Mouse (Mus musculus) kidney, postnatal 36 days (tissue): Measurements from ENCODE around the gene Gm45711.
"Not testable (repeated sequence)": the region's sequence is repeated elsewhere in the genome, so short reads cannot be mapped to it uniquely, and the experiment has no call there.

Source experiments
- DNase-seq, 2 experiments: peaks; one replicate each; pipeline ENCODE4 v3.0.0; 2021 to 2022; ENCODE audit warnings: mixed read lengths in 2 of 2

Gm45711 gene

DNA sequence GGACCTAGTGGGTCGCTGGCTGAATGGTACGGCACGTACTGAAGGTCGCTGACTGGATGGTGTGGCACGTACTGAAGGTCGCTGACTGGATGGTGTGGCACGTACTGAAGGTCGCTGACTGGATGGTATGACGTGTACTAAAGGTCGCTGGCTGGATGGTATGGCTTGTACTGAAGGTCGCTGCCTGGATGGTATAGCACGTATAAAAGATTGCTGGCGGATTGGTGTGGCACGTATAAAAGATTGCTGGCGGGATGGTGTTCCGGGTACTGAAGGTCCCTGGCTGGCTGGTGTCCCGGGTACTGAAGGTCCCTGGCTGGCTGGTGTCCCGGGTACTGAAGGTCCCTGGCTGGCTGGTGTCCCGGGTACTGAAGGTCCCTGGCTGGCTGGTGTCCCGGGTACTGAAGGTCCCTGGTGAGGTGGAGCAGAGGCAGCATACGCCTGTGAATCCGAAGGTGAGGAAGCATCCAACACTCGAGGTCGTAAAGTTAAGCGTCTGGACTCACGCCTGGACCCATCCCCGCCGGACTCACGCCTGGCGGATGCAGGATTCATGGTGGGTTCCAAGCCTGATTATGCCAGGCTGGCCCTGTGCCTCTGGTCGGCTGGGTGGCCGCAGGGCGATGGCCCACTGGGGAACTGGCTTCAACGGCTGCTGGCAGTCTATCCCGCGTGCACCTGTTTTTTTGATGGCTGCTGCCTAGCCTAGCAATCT is at the start of gene Gm45711, which contains the start of gene Cmtm1:
Gene Gm45711, minus strand, starts transcription at position 641 of the 715 bp plus-strand sequence.
Gene Cmtm1, minus strand, starts transcription at position 705 of the 715 bp plus-strand sequence.
- not testable (repeated sequence) for DNase-seq

DNA sequence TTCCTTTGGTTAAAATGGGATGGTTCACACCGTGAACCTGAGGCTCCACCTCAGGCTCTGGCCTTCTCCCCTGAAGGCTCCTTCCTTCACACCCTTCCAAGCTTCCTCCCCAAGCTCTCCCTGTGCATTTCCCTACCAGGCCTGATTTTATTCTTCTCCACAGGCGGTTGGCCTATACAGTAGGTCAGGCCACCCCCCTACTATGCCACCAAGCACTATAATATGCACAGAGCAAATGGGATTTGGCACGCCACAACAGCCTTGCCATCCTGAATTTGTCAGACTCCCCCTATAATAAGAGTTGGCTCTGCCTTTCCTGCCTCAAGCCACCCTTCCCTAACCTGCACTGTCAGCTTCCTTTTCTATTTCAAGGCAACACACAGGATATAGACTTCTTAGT is 48.8 kb upstream of the Gm45711 start:
- DNase-seq, result no peak

DNA sequence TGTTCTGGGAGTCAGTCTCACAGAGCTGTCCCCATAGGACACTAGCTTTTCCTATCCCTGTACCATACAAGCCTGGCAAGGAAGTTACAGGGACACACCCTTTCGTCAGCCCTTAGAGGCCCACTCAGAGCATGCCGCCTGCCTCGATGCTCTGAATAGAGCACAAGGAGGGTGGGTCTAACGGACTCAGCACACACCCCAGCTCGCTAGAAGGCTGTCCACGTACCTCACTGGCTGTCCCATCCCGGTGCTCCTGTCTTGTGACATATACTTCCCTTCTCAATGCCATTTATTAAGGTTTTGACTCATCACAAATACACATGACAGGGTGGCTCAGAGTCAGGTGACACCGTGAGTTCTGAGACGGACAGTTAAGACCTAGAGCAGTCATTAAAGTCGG is 44.6 kb upstream of the Gm45711 start:
- no peak for DNase-seq

DNA sequence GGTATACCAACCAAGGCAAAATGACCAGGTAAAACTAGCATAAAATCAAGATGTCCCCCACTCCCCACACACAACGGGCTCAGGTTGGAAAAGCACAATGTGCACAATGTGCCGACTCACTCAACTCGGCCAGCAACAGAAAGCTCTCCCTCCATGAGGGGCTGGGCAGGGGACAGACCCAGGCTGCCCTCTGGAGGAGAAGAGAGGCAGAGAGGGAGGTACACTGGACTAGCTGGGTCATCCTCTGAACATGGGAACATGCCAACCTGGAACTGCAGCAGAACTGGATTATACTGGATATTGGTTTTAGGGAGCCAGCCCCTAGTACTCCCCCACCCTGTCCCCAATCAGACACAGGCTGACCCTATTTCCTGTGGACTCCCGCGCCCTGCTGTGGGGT is 43.3 kb upstream of the Gm45711 start:
- DNase-seq, result no peak

DNA sequence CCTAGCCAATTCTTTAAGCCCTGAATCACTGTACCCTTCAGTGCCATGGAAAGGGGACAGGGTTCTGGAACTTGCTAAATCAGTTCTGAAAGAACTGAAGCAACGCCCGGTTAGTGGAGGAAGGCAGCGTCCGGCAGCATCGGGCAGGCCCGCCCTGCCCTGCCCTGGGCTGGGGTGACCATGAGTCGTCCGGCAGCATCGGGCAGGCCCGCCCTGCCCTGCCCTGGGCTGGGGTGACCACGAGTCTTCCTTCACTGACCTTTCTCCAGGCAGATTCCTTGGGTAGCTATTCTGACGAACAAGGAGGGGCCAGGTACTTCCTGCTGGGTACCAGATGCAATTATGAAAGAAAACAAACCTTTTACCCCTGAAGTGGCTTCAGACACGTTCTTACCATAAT is 40.2 kb upstream of the Gm45711 start:
- no peak for DNase-seq

DNA sequence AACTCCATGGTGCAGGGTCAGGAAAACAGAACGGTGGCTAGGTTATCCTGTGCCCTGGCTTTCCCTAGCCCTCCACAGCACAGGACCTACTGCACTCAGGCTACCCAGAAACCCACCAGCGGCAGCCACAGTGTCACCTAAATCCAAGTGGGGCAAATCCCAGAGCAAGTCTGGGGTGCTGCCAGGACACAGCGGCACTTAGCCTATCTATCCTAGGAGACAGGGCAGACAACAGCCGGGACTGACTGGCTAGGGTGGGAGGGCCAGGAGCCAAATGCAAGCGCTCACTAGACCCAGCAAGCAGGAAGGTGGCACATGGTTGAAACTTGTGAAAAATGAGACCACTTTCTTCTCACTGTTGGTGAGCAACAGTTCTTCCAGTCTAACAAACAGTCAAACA is 39.1 kb upstream of the Gm45711 start:
- no peak for DNase-seq

DNA sequence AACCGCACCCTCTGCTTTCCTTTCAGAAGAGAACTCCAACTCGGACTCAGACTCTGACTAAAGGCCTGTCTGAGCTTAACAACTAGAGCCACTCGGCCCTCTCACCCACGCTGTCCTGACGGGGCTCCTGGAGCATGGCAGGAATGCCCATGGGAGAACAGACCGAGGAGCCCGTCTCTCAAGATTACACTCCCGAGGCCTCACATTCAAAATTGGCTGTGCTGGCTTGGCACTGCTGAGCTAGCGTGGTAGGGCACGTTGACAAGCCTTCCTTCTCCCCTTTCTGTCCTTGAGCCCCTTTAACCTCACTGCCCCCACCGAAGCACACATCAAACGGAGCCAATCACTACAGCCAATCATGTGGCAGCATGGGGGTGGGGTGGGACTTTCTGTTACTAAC is 36.8 kb upstream of the Gm45711 start:
- DNase-seq, result no peak

DNA sequence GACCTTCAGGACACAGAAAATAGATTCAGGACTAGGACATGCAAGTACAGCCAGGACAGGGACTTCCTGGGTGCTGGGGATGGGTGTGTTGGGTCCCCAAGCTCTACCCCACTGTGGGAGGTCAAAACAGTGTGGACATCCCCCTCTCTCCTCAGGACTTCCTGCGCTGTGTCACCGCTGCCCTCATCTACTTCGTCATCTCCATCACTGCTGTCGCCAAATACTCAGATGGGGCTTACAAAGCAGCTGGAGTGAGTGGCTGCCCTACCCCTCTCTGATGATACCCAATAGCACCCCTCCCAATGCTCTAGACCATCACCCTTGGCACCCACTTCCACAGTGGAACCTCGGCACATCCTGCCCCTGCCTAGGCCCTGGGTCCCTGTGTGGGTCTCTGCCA is 34.7 kb upstream of the Gm45711 start:
- DNase-seq, result no peak

DNA sequence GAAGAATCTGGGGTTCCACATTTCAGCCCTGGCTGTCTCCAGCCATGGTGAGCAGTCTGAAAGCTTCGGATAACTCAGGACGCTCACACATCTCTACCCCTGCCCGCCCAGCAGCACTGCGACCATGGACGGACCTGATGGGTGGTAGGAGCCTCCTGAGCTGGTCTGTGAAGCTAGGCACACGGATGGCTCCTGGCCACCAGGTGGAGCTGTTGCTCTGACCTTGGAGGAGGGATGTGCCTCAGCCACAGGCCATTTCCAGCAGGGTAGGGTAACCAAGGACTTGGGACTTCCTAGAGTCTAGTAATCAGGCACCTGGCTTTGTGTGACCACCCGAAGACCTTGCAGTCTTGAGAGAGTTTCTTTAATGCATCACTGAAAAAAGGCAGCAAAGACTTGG is 34.1 kb upstream of the Gm45711 start:
- DNase-seq, result peak; percentile 86 to 95

DNA sequence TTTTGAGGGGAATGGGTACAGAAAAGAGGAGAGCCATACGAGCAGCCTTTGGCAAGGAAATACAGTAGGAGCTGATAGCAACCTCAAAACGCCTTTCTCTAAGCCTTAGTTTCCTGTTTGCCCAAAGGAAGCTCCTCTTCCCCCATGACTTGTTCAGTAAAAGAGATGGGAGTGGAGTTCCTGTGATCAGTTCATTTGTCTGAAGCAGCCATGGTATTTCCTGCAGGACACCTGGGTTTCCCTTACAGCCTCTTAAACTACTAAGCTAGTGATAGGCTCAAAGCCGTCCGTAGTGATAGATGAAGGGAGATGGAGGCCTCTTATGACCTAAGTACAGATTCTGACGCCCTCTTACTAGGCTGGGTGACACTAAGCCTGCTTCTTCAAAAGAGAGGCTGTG is 32.5 kb upstream of the Gm45711 start:
- no peak for DNase-seq

DNA sequence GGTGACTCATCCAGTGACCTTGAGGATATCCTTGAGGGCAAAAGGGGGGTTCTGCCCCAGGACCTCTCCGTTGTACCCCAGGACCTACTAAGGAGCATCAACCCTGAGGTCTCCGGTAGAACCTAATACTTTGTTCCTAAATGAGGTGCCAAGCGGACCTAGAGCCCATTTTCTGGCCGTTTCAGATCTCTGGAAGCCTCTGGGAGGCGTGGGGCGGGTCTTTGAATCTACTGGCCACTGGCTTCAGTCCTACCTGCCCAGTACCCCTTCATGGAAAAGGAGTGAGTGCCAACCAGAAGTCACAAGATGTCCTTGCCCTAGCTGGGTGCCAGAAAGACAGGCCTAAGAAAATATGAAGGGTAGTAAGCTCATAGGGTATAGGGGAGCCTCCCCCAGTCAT is 31.8 kb upstream of the Gm45711 start:
- DNase-seq, result no peak

DNA sequence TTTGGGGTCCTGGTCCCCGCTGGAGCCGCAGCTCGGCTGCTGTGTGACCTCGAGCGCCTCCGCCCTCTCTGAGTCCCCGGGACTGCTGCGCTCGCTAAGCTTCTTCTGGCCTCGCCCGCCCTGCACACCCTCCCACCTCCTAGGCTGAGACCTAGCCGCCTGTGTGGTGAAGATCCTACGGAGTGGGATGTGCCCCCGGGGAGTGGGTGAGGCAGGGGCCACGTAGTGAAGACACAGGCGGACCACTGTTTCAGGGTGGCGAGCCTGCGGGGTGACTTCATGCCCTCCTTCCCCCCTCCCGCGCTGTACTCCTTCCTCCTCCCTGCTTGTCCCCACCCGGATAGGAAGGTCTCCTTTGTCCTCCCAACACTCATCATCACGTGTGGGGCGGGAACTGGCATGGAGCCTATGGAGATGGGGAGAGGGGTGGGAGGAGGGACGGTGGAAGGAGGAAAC is 31.3 kb upstream of the Gm45711 start:
- DNase-seq, result peak; percentile 75 to 79

DNA sequence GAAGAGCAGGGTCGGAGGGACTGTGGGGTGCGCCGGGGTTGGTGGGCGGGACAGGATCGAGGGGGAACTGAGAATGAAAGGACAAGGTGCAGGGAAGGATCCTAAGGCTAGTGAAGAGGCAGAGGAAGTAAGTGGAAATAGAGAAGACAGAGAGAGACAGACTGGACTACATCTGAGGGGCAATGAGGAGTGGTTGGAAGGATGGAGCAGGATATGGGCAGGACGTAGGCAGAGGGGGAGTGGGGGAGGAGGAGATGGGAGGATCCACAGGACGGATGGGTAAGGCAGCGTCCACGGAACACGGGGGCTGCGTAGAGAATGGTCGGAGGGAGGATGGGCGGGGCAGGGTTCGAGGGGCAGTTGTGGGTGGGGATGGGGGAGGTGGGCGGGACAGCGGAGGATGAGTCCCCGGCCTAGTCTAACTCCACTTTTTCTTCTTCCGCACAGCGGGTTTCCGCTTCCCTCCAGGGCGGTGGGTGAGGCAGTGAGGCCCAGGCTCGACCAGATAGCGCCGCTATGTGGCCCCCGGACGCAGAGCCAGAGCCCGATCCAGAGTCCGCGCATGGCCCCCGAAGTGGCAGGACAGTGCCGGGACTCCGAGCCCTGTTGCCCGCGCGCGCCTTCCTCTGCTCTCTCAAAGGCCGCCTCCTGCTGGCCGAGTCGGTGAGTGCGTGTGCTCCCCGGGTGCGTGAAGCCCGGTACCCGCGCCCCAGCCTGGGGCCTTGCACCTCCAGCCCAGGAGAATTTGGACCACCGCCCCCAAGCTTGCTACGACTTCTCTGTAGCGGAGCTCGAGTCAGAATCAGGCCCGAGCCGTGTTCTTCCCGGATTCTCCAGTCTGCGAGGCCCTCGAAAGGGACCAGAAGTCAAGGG is 30.6 kb upstream of the Gm45711 start:
- DNase-seq, result peak; percentile 72 to 84

DNA sequence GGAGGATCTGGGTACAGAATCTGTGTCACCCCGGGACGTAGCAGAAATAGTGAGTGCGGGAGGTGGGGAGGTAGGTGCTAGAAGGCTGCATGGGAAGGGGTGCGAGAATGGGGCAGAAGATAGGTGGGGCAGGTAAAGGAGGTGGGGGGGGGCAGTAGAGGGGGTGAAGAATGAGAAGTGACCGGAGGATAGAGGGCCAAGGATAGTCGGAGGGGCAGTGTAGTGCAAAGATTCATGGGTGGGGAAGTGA is 30.0 kb upstream of the Gm45711 start:
- DNase-seq, result peak in 1 of 2 experiments; percentile 14

DNA sequence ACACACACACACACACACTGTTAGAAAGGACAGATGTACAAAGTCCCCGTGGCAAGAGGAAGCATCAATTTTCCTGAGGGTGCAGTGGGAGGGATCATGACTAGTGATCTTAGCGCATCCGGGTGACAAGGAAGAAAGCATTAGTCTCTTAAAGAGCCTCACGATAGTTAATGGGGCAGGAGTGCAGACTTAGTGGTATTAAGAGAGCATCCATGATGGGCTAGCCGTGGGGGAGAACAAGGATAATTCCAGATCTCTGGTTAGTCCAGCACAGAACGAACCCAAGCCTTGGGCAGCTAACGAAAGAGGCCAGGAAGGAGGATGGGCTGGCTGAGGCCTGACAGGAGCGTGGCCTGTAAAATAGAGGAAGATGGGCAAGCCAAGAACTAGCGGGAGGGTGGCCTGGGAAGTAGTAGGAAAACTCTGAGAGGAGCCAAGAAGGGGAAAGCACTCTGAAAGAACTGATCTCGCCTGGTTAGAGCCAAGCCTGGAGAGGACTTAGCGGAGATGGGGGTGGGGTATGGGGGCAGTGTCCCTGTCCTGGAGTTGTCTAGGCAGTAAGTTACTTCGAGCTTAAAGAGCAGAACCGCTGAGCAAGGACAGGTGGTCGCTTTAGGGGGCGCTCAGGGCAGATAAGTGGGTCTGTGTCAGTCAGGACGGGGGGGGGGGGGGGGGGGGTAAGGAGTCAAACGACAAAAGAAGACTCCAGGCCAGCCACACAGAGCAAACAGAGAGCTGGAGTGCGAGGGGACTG is 29.5 kb upstream of the Gm45711 start, which contains the start of gene Cmtm3:
Gene Cmtm3, plus strand, starts transcription at position 182 of the 754 bp plus-strand sequence.
- peak; percentile 37 to 43 for DNase-seq

DNA sequence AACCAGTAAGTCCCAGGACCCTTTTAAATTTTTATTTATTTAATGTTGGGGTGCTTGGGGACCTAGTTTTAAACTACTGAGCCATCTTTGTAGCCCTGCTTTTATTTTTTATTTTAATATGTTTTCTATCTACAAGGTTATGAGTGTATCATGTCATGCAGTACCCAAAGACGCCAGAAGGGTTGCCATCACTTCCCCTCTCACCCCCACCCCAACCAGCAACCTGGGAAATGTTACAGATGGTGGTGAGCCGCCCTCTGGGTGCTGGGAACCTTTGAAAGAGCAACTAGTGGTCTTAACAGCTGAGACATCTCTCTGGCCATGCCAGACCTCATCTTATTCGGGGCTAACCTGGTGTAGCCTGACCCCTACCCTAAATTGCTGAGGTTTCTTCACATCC is 28.0 kb upstream of the Gm45711 start:
- no peak for DNase-seq

DNA sequence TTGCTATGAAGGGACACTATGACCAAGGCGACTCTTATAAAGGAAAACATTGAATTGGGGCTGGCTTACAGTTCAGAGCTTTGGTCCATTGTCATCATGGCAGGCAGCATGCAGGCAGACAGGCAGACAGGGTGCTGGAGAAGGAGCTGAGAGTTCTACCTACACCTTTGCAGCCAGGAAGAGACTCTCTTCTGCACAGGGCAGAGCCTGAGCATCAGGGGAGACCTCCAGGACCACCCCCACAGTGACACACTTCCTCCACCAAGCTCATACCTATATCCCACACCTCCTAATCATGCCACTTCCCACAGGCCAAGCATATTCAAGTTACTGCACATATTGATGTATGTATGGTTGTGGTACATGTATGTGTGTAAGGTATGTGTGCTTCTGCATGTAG is 26.9 kb upstream of the Gm45711 start:
- DNase-seq, result no peak

DNA sequence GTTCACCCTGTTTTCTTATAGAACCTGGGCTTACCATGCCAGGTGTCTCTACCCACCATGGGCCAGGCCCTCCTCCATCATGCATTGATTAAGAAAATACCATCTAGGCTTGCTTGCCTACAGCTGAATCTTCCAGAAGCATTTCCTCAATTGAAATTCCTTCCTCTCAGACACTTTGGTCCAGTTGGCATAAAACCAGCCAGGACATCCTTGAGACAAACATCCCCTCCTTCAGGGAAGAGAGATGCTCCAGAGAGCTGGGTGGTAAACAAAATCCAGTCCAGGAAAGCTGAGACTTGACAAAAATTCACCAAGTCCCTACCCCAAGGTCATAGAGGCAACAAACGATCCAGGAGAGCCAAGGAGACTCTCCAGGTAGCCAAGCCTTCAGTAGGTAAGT is 24.3 kb upstream of the Gm45711 start:
- no peak for DNase-seq

DNA sequence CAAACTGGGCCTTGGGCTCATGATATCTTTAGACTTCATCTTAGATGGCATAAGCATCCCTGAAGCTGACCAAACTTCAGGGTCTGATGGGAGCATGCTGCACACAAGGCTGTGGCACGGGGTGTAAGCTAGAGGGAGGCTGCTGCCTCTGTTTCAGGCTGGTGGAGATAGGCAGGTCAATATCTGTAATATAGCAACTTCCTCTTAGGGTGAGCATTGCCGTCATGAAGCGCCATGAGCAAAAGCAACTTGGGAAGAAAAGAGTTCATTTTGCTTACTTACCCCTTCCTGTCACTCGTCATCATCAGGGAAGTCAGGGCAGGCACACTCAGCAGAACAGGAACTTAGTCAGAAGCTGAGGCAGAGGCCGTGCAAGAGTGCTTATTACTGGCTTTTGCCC is 23.9 kb upstream of the Gm45711 start:
- no peak for DNase-seq

DNA sequence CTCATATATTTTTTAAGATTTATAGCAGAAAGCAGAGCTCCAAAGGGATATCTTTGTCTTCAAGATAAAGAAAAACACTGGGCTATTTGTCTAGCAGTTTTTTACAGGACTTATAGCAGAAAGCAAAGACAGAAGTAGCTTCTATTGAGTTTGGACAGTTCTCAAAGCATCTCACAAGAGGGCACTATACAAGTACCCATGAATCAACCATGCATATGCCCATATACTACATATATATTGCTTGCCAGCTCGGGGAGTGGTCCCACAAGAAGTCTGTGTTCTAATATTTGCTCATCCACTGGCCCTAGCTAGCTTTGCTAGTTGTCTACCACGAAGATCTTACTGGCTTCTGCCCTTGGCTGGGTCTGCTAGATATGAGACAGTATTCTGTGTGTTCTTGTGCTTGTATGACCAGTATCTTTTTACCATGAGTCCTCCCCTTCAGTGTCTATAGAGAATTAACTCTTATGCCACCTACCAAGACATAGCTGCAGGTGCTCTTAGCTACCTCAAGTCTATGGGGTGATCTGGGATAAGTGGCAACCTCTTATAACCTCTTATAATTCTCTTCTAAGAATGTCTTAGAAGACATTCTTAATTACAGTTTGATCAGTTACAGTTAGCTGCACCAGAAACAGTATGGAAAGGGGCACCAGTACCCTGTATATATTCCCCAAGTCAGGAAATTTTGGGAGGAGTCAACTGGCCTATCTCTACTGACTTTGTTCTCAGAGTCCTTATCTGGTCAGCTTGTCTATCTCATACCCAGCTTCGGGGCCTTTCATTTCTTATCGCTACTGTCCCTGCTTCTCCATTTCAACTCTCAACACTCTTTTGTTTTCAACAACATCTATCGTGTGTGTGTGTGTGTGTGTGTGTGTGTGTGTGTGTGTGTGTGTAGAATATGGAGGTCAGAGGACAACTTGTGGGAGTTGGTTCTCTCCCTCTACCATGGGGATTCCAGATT is 23.1 kb upstream of the Gm45711 start:
- DNase-seq, result no peak

DNA sequence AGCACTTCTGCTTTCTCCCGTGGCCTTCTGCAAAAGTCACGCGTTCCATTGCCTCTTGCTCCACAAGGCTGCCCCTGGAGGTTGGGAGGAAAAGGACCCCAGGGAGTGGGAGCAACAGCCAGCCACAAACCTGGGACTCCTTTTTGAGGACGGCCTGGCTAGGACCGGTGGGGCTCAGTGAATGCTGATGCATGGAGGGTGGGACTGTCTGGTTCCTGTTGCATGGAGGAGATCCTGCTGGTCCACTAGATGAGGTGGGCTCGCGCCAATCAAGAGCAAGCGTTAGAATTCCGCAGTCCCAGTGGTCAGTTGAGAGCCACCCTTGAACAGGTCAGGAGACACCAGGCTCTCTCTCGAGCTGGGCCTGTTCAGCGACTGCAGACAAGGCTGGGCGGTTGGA is 12.0 kb upstream of the Gm45711 start, which contains the start of gene Cmtm2b:
Gene Cmtm2b, plus strand, starts transcription at position 301 of the 400 bp plus-strand sequence.
- DNase-seq, result not testable (repeated sequence)

DNA sequence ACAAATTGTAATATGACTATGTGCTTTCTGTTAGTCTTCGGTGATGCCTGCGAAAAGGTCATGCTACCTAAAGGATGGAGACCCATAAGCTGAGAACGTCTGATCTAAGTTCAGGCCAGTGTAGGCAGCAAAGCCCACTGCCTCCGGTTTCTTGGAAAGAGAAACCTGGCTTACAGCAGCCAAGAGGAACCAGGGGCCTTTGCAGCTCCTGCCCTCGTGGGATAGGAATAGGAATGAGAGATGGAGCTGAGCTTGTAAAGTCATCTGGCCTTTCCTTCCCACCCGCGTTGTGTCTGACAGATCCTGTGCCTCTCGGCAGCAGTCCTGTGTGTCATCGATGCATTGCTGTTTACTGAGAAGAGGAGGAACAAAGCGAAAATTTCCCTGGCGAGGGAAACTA is 11.4 kb upstream of the Gm45711 start, which contains the start of gene Gm11020:
Gene Gm11020, plus strand, starts transcription at position 301 of the 400 bp plus-strand sequence.
- DNase-seq, result not testable (repeated sequence)
